Mouse (Mus musculus) olfactory bulb, adult 2 months (tissue): ENCODE measurements around the gene Mical2.

Source experiments
- CTCF ChIP-seq: fragments of 200-500 bp; IDR thresholded peaks from 2 replicates; pipeline ENCODE4 v1.5.1; 2012; ENCODE audit warnings: low read depth, mild to moderate bottlenecking, low read length, moderate library complexity; ENCODE audit not compliant: insufficient read depth
- POLR2A ChIP-seq: fragments of 200-500 bp; IDR thresholded peaks from 2 replicates; pipeline ENCODE4 v1.6.1; 2012; ENCODE audit warnings: mild to moderate bottlenecking, low read depth, low read length, moderate library complexity; ENCODE audit not compliant: insufficient read depth

GRCm38 (mm10) chr7:112423438-112423837, 197.8 kb downstream of the Mical2 start:
- TF ChIP-seq POLR2A (no peak), CTCF (no peak)
